Mouse (Mus musculus) hindbrain, embryonic 12.5 days (tissue): Measurements from ENCODE around the gene Acpp. TPM values are rescaled to one million over a fixed set of nuclear protein-coding genes. Genes with fewer than 3 reads are reported as not detected.
"Not testable (repeated sequence)": the region's sequence is repeated elsewhere in the genome, so short reads cannot be mapped to it uniquely, and the experiment has no call there.

Experiments used
- ATAC-seq: fragments of 200-750 bp; cut with Nextera tagmentation; 2 replicates; pipeline ENCODE4 v1.8.0; 2017; ENCODE audit warnings: moderate TSS enrichment; ENCODE audit not compliant: low FRiP score
- H3K27ac ChIP-seq: fragments of 300-500 bp; sonication (generic); 2 replicates; pipeline ENCODE4 v1.5.1; 2016; ENCODE audit warnings: mild to moderate bottlenecking
- H3K27me3 ChIP-seq: fragments of 300-500 bp; sonication (generic); 2 replicates; pipeline ENCODE4 v1.6.1; 2016; ENCODE audit warnings: mild to moderate bottlenecking
- H3K36me3 ChIP-seq: fragments of 300-500 bp; sonication (generic); 2 replicates; pipeline ENCODE4 v1.6.1; 2016; ENCODE audit warnings: mild to moderate bottlenecking
- H3K4me1 ChIP-seq: fragments of 300-500 bp; sonication (generic); 2 replicates; pipeline ENCODE4 v1.6.1; 2016
- H3K4me2 ChIP-seq: fragments of 300-500 bp; sonication (generic); replicated peaks from 2 replicates; pipeline ENCODE4 v1.6.1; 2016; ENCODE audit warnings: mild to moderate bottlenecking
- H3K4me3 ChIP-seq: fragments of 300-500 bp; sonication (generic); 2 replicates; pipeline ENCODE4 v1.5.1; 2016; ENCODE audit warnings: mild to moderate bottlenecking
- H3K9ac ChIP-seq: fragments of 300-500 bp; sonication (generic); 2 replicates; pipeline ENCODE4 v1.6.1; 2016; ENCODE audit warnings: mild to moderate bottlenecking, moderate library complexity
- H3K9me3 ChIP-seq: fragments of 300-500 bp; sonication (generic); replicated peaks from 2 replicates; pipeline ENCODE4 v1.6.1; 2016; ENCODE audit warnings: mild to moderate bottlenecking
- WGBS: fragments of 180-500 bp; shearing (Covaris S2); methylation state at CpG from one replicate; pipeline ENCODE4 v1.1.7; 2016; 5-methylcytosine and 5-hydroxymethylcytosine counted together
- polyA plus RNA-seq: library from polyadenylated mRNA; unstranded; fragments of >200 nt; fragmentation: Nextera tagmentation; extraction: Ambion mirVana; gene quantifications from 2 replicates; pipeline ENCODE4 v1.2.1, GENCODE M21; 2016

Gene Acpp
- 0.33 and 0.58 TPM in 2 replicates for polyA plus RNA-seq

- Histone ChIP-seq H3K36me3 (no peaks in the 10 kb centered on the region), H3K27me3 (0 out of 2 replicates have a peak, but pooled peaks cover 2% of the 10 kb centered on the region), H3K9me3 (no peaks in the 10 kb centered on the region), H3K9ac (no peak within 1 kb of the TSS; the same call in 1 of the 2 replicates), H3K4me3 (no peak within 1 kb of the TSS; the same call in 1 of the 2 replicates), H3K4me2 (peak within 1 kb of the TSS; percentile 49), H3K27ac (no peak within 1 kb of the TSS), H3K4me1 (peaks cover 7% of the 10 kb centered on the region)
- WGBS, result 26% methylated on average over 18 of the region's 18 CpGs
- no peak for ATAC-seq
Observed at GRCm38 (mm10) chr9:104337183-104337931, at the start of gene Acpp. Gene Acpp (minus strand): TSS chr9:104337748.

GRCm38 (mm10) chr9:104382571-104383170, 45.1 kb upstream of the Acpp start:
- ATAC-seq, result no peak
- Histone ChIP-seq H3K9ac (no peak overlapping the region), H3K36me3 (no peaks in the 10 kb centered on the region), H3K27me3 (no peaks in the 10 kb centered on the region), H3K4me1 (no peaks in the 10 kb centered on the region), H3K4me3 (no peak overlapping the region), H3K4me2 (no peak overlapping the region), H3K27ac (no peak overlapping the region), H3K9me3 (no peaks in the 10 kb centered on the region)
- 82% methylated on average over 6 of the region's 6 CpGs for WGBS

- no peak overlapping the region for H3K4me3 ChIP-seq
- H3K9ac ChIP-seq, result no peak overlapping the region
- H3K36me3 ChIP-seq, result no peaks in the 10 kb centered on the region
- no peak overlapping the region for H3K27ac ChIP-seq
- no peaks in the 10 kb centered on the region for H3K27me3 ChIP-seq
- no peaks in the 10 kb centered on the region for H3K9me3 ChIP-seq
- no peak overlapping the region for H3K4me2 ChIP-seq
- 68% methylated on average over 9 of the region's 9 CpGs for WGBS
- H3K4me1 ChIP-seq, result no peaks in the 10 kb centered on the region
- ATAC-seq, result no peak
Observed at GRCm38 (mm10) chr9:104379532-104380162, 42.1 kb upstream of the Acpp start.

- 57% methylated on average over 3 of the region's 3 CpGs for WGBS
- H3K4me2 ChIP-seq, result no peak overlapping the region
- no peaks in the 10 kb centered on the region for H3K27me3 ChIP-seq
- no peak overlapping the region for H3K9ac ChIP-seq
- 0 out of 2 replicates have a peak, but pooled peaks cover 4% of the 10 kb centered on the region for H3K9me3 ChIP-seq
- no peak for ATAC-seq
- H3K27ac ChIP-seq, result no peak overlapping the region
- no peaks in the 10 kb centered on the region for H3K36me3 ChIP-seq
- H3K4me1 ChIP-seq, result no peaks in the 10 kb centered on the region
- H3K4me3 ChIP-seq, result no peak overlapping the region
Observed at GRCm38 (mm10) chr9:104375573-104375972, 38.0 kb upstream of the Acpp start.

- no peaks in the 10 kb centered on the region for H3K4me1 ChIP-seq
- H3K36me3 ChIP-seq, result no peaks in the 10 kb centered on the region
- no peak overlapping the region for H3K4me2 ChIP-seq
- 0 out of 2 replicates have a peak, but pooled peaks cover 4% of the 10 kb centered on the region for H3K9me3 ChIP-seq
- no peak for ATAC-seq
- H3K4me3 ChIP-seq, result no peak overlapping the region
- 27% methylated on average over 6 of the region's 6 CpGs for WGBS
- no peaks in the 10 kb centered on the region for H3K27me3 ChIP-seq
- H3K27ac ChIP-seq, result no peak overlapping the region
- H3K9ac ChIP-seq, result no peak overlapping the region
Observed at GRCm38 (mm10) chr9:104373253-104373652, 35.7 kb upstream of the Acpp start.

- Histone ChIP-seq H3K27ac (no peak overlapping the region), H3K4me2 (no peak overlapping the region), H3K36me3 (no peaks in the 10 kb centered on the region), H3K9me3 (0 out of 2 replicates have a peak, but pooled peaks cover 4% of the 10 kb centered on the region), H3K4me1 (no peaks in the 10 kb centered on the region), H3K27me3 (no peaks in the 10 kb centered on the region), H3K4me3 (no peak overlapping the region), H3K9ac (no peak overlapping the region)
- WGBS, result 86% methylated on average over 2 of the region's 2 CpGs
- no peak for ATAC-seq
Observed at GRCm38 (mm10) chr9:104366983-104367382, 29.4 kb upstream of the Acpp start.

GRCm38 (mm10) chr9:104361951-104362350, 24.4 kb upstream of the Acpp start:
- not testable (repeated sequence) for ATAC-seq, H3K36me3 ChIP-seq, H3K4me3 ChIP-seq, H3K4me1 ChIP-seq, H3K9ac ChIP-seq, H3K9me3 ChIP-seq, H3K4me2 ChIP-seq, H3K27me3 ChIP-seq, H3K27ac ChIP-seq
- 92% methylated on average over 1 of the region's 1 CpGs for WGBS

GRCm38 (mm10) chr9:104361073-104361891, 23.7 kb upstream of the Acpp start:
- WGBS, result 81% methylated on average over 17 of the region's 17 CpGs

GRCm38 (mm10) chr9:104360389-104360788, 22.8 kb upstream of the Acpp start:
- Histone ChIP-seq H3K4me1 (peaks cover 2% of the 10 kb centered on the region; the same call in 1 of the 2 replicates), H3K27ac (no peak overlapping the region), H3K4me3 (no peak overlapping the region), H3K9me3 (no peaks in the 10 kb centered on the region), H3K27me3 (no peaks in the 10 kb centered on the region), H3K36me3 (no peaks in the 10 kb centered on the region), H3K9ac (no peak overlapping the region), H3K4me2 (no peak overlapping the region)
- 93% methylated on average over 4 of the region's 4 CpGs for WGBS
- ATAC-seq, result no peak

More at GRCm38 (mm10) chr9:104361073-104361891, 23.7 kb upstream of the Acpp start:
- Histone ChIP-seq H3K36me3 (no peaks in the 10 kb centered on the region), H3K4me2 (no peak overlapping the region), H3K9me3 (no peaks in the 10 kb centered on the region), H3K27ac (no peak overlapping the region), H3K4me3 (no peak overlapping the region), H3K4me1 (no peaks in the 10 kb centered on the region), H3K9ac (no peak overlapping the region), H3K27me3 (no peaks in the 10 kb centered on the region)
- no peak for ATAC-seq

GRCm38 (mm10) chr9:104355521-104356270, 18.1 kb upstream of the Acpp start:
- Histone ChIP-seq H3K9ac (no peak overlapping the region), H3K27ac (no peak overlapping the region), H3K4me2 (no peak overlapping the region), H3K36me3 (no peaks in the 10 kb centered on the region), H3K9me3 (no peaks in the 10 kb centered on the region), H3K4me3 (no peak overlapping the region), H3K27me3 (no peaks in the 10 kb centered on the region), H3K4me1 (peaks cover 2% of the 10 kb centered on the region; the same call in 1 of the 2 replicates)
- WGBS, result 73% methylated on average over 8 of the region's 8 CpGs
- ATAC-seq, result no peak

- H3K4me2 ChIP-seq, result no peak overlapping the region
- no peak for ATAC-seq
- H3K4me1 ChIP-seq, result no peaks in the 10 kb centered on the region
- 88% methylated on average over 5 of the region's 5 CpGs for WGBS
- H3K4me3 ChIP-seq, result no peak overlapping the region
- no peak overlapping the region for H3K9ac ChIP-seq
- H3K27ac ChIP-seq, result no peak overlapping the region
- H3K36me3 ChIP-seq, result no peaks in the 10 kb centered on the region
- no peaks in the 10 kb centered on the region for H3K27me3 ChIP-seq
- no peaks in the 10 kb centered on the region for H3K9me3 ChIP-seq
Observed at GRCm38 (mm10) chr9:104344136-104344535, 6.6 kb upstream of the Acpp start.
